Mouse (Mus musculus) urinary bladder, postnatal 14 days (tissue): Measurements from ENCODE around the gene 4930451I11Rik.

Source experiments
- DNase-seq: peaks from one replicate; pipeline ENCODE4 v3.0.0; 2021; ENCODE audit warnings: low spot score

4930451I11Rik gene

DNA sequence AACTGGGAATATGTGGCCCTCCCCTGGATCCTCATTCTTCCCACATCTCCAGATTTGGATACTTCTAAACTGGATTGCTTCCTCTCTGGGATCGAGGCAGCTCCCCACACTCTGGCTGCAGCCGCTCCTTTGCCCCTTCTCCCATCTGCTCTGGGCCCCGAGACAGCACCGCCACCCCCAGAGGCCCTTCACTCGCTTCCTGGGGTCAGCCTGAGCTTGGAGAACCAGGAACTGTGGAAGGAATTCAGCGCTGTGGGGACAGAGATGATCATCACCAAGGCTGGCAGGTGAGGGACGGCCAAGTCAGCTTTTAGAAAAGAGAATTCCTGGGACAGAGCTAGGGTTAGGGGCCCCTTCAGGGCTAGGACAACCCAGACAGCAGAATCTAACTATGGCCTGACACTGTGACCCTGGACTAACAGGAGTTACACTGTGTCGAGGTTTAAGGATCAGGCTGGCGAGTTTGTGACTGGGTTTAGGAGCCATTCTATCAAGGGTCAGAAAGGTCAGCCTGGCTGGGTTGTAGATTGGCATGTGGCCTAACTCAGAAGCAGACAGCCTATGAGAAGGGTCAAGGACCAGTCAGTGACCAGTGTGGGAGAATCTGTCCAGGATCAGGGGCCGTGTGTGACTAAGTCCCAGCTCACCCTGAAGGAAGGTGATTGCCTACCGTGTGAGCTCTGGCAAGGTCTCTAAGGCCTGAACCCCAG, 49.6 kb downstream of the 4930451I11Rik start:
- DNase-seq, result no peak

DNA sequence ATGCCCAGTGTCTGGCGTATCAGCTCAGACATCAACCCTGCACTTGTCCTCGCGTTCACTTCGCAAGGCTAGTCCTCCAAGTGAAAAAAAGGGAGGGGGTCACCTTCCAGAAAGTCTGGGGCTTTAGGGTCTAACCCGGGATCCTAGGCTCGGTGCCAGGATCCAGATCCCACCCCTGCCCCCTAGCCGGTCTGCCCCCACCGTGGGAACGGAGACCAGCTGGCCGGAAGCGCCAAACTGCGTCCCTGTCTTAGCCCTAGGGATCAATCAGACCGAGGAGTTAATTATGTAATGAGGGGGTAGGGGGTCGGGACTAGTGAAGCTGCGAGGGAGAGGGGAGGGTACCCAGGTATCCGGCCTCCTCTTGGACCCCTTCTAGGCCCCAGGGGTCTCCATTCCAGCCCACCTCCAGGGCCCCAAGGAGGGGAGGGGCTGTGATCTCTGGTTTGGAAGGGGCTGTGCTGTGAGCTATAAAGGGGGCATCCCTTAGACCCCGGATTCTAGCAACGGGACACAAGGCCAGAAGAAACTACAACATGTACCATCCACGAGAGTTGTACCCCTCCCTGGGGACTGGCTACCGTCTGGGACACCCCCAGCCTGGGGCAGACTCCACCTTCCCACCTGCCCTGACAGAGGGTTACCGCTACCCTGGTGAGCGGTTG, 50.3 kb downstream of the 4930451I11Rik start, which contains the start of gene Tbx6:
TSS of gene Tbx6 (plus strand) at position 513 of the 665 bp plus-strand sequence.
- DNase-seq, result no peak
